Mouse (Mus musculus) layer of hippocampus, postnatal 36 days (tissue): ENCODE data around the gene Tectb. TPM values are rescaled to one million over a fixed set of nuclear protein-coding genes. Genes with fewer than 3 reads are reported as not detected.

Source experiments
- microRNA-seq, 2 experiments: library from miRNA; unstranded; fragments of <30 nt; microRNA quantifications; one replicate each; pipeline ENCODE4 v1.2.0; 2021
- total RNA-seq, 2 experiments: library from RNA; stranded (reverse); gene quantifications; 2 replicates each; pipeline ENCODE4 v1.2.3; 2021

Gene Tectb
- total RNA-seq, 2 experiments from 2014 or later, result not detected

Small RNA genes lying within 50 kb of the gene (microRNA-seq; reads per million reads assigned to microRNA genes)
- 1.5 to 1.7 reads per million in 2 experiments for gene Mir6715

Other genes starting within 250 kb of the Tectb start
- 10 to 100 TPM; 46.0 to 48.0 TPM for gene Gpam, start 53.5 kb upstream of the Tectb start, total RNA-seq
- under 1 TPM; 0.72 to 0.96 TPM for gene Gucy2g, start 60.5 kb downstream of the Tectb start, total RNA-seq
- 10 to 100 TPM; 32.2 to 34.9 TPM for gene Acsl5, start 71.2 kb downstream of the Tectb start, total RNA-seq
- gene Zdhhc6, start 135.3 kb downstream of the Tectb start, total RNA-seq, result 10 to 100 TPM; 27.2 to 28.6 TPM
- 10 to 100 TPM; 60.1 to 61.2 TPM for gene Vti1a, start 135.6 kb downstream of the Tectb start, total RNA-seq